Mouse (Mus musculus): ENCODE data around the gene Syt13. TPM values are rescaled to one million over a fixed set of nuclear protein-coding genes. Genes with fewer than 3 reads are reported as not detected.

The Syt13 gene
- polyA plus RNA-seq, 2 experiments = 0.05 to 0.07 TPM

DNA sequence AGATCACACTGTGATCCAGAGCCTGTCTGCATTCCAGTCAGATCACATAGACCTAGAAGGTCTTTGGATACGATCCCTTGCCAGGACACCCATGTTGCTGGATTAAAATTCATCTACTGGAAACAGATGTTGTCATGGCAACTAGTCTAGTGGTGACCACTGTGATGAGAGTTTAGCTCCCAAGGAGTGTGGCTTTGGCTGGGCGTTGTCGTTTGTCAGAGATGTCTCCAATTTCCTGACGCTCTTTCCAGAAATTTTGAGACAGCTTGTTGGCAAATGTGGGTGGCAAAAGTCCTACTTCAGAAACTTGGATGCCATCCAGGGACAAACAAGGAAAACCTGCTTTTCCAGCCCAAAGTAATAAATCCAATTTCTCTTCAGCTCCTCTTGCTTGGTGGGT, 43.7 kb downstream of the Syt13 start:
- H3K36me3 ChIP-seq (replicated peaks; ENCODE audit: control insufficient read depth, insufficient read depth, low read depth) = no peaks in the 10 kb centered on the region
- H3K4me1 ChIP-seq (replicated peaks; ENCODE audit: control insufficient read depth in 2 of 2, insufficient read depth in 2 of 2, low read length in 1 of 2) = peaks cover 0 to 5% of the 10 kb centered on the region in 2 experiments; a peak in 1 of 4 replicates
- H3K27ac ChIP-seq = no peak overlapping the region
- H3K4me3 ChIP-seq (ENCODE audit: insufficient read depth in 1 of 2, low read depth in 2 of 2, low read length in 2 of 2) = no peak overlapping the region
- H3K27me3 ChIP-seq (ENCODE audit: control insufficient read depth, insufficient read depth, low read length) = no peaks in the 10 kb centered on the region
- no peak overlapping the region for H3K9ac ChIP-seq (replicated peaks)
- ATAC-seq (ENCODE audit: insufficient read depth) (no peak), DNase-seq (ENCODE audit: low read depth in 3 of 3, low spot score in 3 of 3) (no peak)
- H3K4me2 ChIP-seq (ENCODE audit: low read depth) = no peak overlapping the region
- TF ChIP-seq CTCF (IDR thresholded peaks at IDR 0.05; ENCODE audit: low read depth) (no peak), EP300 (IDR thresholded peaks at IDR 0.05; ENCODE audit: low read depth) (no peak)
- no peaks in the 10 kb centered on the region for H3K9me3 ChIP-seq (ENCODE audit: control insufficient read depth, low read length)
- WGBS (ENCODE audit: insufficient replicate concordance) = 73% methylated on average over 4 of the region's 4 CpGs

DNA sequence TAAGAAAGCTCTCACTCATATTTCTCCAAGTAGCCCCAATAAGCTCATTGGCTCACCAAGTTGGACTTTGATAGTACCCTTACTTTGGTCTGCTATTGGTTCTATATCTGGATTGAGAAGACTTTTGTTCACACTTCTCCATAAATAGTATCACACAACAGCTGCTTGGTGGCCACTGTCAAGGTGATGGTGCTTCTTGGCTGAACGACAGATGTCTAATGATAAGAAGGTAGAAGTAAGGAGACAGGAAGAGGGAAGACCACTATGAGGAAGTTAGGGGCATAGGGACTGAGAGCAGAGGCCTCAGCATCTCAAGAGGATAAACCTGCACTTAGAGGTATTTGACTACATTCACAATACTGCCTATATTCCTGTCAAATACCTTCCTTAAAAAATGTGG, 49.4 kb downstream of the Syt13 start:
- WGBS (ENCODE audit: insufficient replicate concordance) = 7% methylated on average over 1 of the region's 1 CpGs
- H3K36me3 ChIP-seq (replicated peaks; ENCODE audit: control insufficient read depth, insufficient read depth, low read depth) = no peaks in the 10 kb centered on the region
- TF ChIP-seq EP300 (IDR thresholded peaks at IDR 0.05; ENCODE audit: low read depth) (no peak), CTCF (IDR thresholded peaks at IDR 0.05; ENCODE audit: low read depth) (no peak)
- ATAC-seq (ENCODE audit: insufficient read depth) = no peak
- no peak overlapping the region for H3K9ac ChIP-seq (replicated peaks)
- no peaks in the 10 kb centered on the region for H3K4me1 ChIP-seq (replicated peaks; ENCODE audit: control insufficient read depth in 2 of 2, insufficient read depth in 2 of 2, low read length in 1 of 2)
- no peak overlapping the region for H3K4me2 ChIP-seq (ENCODE audit: low read depth)
- no peak overlapping the region for H3K4me3 ChIP-seq (ENCODE audit: insufficient read depth in 1 of 2, low read depth in 2 of 2, low read length in 2 of 2)
- H3K27ac ChIP-seq = no peak overlapping the region
- H3K9me3 ChIP-seq (ENCODE audit: control insufficient read depth, low read length) = no peaks in the 10 kb centered on the region
- no peaks in the 10 kb centered on the region for H3K27me3 ChIP-seq (ENCODE audit: control insufficient read depth, insufficient read depth, low read length)
- no peak for DNase-seq (ENCODE audit: low read depth in 3 of 3, low spot score in 3 of 3)

DNA sequence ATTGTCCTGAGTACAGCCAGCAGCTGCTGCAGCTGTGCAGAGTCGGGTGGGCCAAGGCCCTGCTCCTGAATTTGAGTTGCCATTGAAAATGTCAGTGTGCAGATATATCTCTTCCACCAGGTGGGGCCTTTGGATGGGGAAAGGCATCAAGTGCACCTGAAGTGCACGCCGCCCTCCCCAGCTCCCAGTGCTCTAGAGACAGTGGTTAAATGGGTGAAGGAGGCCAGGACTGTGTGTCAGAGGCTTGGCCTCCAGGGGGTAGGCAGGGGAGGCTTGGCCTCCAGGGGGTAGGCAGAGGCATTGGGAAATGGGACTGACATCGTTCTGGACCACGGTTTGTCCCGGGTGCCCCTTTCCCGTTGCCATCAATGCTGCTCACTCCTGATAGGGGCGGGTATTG, 51.4 kb downstream of the Syt13 start:
- H3K4me1 ChIP-seq (replicated peaks; ENCODE audit: control insufficient read depth in 2 of 2, insufficient read depth in 2 of 2, low read length in 1 of 2) = 0 out of 4 replicates have a peak, but pooled peaks cover 0 to 4% of the 10 kb centered on the region in 2 experiments
- H3K27me3 ChIP-seq (ENCODE audit: control insufficient read depth, insufficient read depth, low read length) = no peaks in the 10 kb centered on the region
- no peak overlapping the region for H3K4me2 ChIP-seq (ENCODE audit: low read depth)
- WGBS (ENCODE audit: insufficient replicate concordance) = 62% methylated on average over 8 of the region's 8 CpGs
- DNase-seq (ENCODE audit: low read depth in 3 of 3, low spot score in 3 of 3) = no peak
- H3K9ac ChIP-seq (replicated peaks) = no peak overlapping the region
- TF ChIP-seq EP300 (IDR thresholded peaks at IDR 0.05; ENCODE audit: low read depth) = no peak
- TF ChIP-seq CTCF (IDR thresholded peaks at IDR 0.05; ENCODE audit: low read depth) = peak; percentile 36; the same call in 1 of the 2 replicates
- no peak overlapping the region for H3K27ac ChIP-seq
- no peaks in the 10 kb centered on the region for H3K36me3 ChIP-seq (replicated peaks; ENCODE audit: control insufficient read depth, insufficient read depth, low read depth)
- no peak overlapping the region for H3K4me3 ChIP-seq (ENCODE audit: insufficient read depth in 1 of 2, low read depth in 2 of 2, low read length in 2 of 2)
- no peaks in the 10 kb centered on the region for H3K9me3 ChIP-seq (ENCODE audit: control insufficient read depth, low read length)
- no peak for ATAC-seq (ENCODE audit: insufficient read depth)

DNA sequence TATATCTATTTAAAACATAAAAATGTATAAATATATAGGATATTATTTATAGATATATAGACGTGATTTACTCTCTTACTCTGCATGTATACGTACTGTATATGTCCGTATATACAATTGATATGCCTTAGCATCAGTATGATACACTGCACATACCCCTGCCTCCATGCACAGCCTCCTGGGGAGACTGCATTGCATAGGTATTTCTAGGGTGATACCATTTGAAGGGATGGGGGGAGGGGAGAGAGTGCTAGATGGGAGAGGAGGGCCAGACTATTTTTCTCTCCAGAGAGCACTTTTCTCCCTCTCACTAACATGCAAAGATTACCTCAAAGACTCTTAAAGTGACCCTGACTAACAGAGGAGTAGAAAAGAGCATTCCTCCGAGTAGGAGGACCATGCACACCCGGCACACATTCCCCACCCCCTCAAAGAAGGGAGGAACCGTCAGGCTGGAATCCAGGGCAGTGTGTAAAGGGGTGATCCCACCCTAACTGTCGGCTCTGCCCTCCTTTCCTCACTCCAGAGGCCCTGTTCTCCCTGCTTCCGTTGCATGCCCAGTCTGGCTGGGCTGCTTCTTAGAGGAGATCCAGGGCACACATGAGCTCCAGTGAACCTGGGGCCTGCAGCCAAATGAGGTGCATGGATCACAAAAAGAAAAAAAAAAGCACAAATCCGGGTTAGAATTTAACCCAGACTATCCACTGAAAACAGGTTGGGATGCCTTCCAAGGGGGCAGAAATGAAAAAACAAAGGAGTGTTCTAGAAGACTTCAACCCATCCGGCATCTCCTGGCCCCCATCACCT, 52.3 kb downstream of the Syt13 start:
- Histone ChIP-seq H3K4me2 (ENCODE audit: low read depth) (no peak overlapping the region), H3K27me3 (ENCODE audit: control insufficient read depth, insufficient read depth, low read length) (no peaks in the 10 kb centered on the region), H3K9me3 (ENCODE audit: control insufficient read depth, low read length) (no peaks in the 10 kb centered on the region), H3K27ac (no peak overlapping the region), H3K9ac (replicated peaks) (no peak overlapping the region), H3K36me3 (replicated peaks; ENCODE audit: control insufficient read depth, insufficient read depth, low read depth) (no peaks in the 10 kb centered on the region), H3K4me1 (replicated peaks; ENCODE audit: control insufficient read depth in 2 of 2, insufficient read depth in 2 of 2, low read length in 1 of 2) (0 out of 4 replicates have a peak, but pooled peaks cover 0 to 4% of the 10 kb centered on the region in 2 experiments), H3K4me3 (ENCODE audit: insufficient read depth in 1 of 2, low read depth in 2 of 2, low read length in 2 of 2) (no peak overlapping the region)
- no peak for TF ChIP-seq CTCF (IDR thresholded peaks at IDR 0.05; ENCODE audit: low read depth)
- no peak for TF ChIP-seq EP300 (IDR thresholded peaks at IDR 0.05; ENCODE audit: low read depth)
- 36% methylated on average over 10 of the region's 10 CpGs for WGBS (ENCODE audit: insufficient replicate concordance)
- ATAC-seq (ENCODE audit: insufficient read depth) = no peak
- no peak for DNase-seq (ENCODE audit: low read depth in 3 of 3, low spot score in 3 of 3)

DNA sequence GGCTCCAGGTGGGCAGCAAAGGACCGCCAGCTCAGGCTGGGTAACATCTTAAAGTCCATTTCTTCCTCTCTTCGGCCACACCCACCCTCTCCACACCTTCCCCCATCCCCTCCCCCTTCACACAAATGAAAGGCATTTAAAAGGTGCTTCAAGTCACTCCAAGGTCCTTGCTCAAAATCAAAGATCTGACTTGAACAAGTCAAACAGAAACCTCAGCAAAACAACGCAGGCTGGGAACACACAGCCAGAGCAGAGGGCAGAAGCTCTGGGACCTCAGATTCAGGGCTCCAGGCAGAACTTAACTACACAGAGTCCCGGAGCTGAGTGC, 52.9 kb downstream of the Syt13 start:
- Histone ChIP-seq H3K9ac (replicated peaks) (no peak overlapping the region), H3K27ac (no peak overlapping the region), H3K4me1 (replicated peaks; ENCODE audit: control insufficient read depth in 2 of 2, insufficient read depth in 2 of 2, low read length in 1 of 2) (0 out of 4 replicates have a peak, but pooled peaks cover 0 to 4% of the 10 kb centered on the region in 2 experiments), H3K27me3 (ENCODE audit: control insufficient read depth, insufficient read depth, low read length) (no peaks in the 10 kb centered on the region), H3K9me3 (ENCODE audit: control insufficient read depth, low read length) (no peaks in the 10 kb centered on the region), H3K36me3 (replicated peaks; ENCODE audit: control insufficient read depth, insufficient read depth, low read depth) (no peaks in the 10 kb centered on the region), H3K4me2 (ENCODE audit: low read depth) (no peak overlapping the region), H3K4me3 (ENCODE audit: insufficient read depth in 1 of 2, low read depth in 2 of 2, low read length in 2 of 2) (no peak overlapping the region)
- DNase-seq (ENCODE audit: low read depth in 3 of 3, low spot score in 3 of 3) (no peak), ATAC-seq (ENCODE audit: insufficient read depth) (no peak)
- WGBS (ENCODE audit: insufficient replicate concordance) = 50% methylated on average over 4 of the region's 4 CpGs
- TF ChIP-seq CTCF (IDR thresholded peaks at IDR 0.05; ENCODE audit: low read depth) = no peak
- no peak for TF ChIP-seq EP300 (IDR thresholded peaks at IDR 0.05; ENCODE audit: low read depth)
